Mouse (Mus musculus): Measurements from ENCODE around the gene Per2.

Gene Per2

GRCm38 (mm10) chr1:91398260-91399062 is 60.7 kb downstream of the Per2 start, which contains the start of gene Ilkap:
Ilkap (minus strand) TSS chr1:91398815.
- peak; percentile 24 to 59 for DNase-seq (ENCODE audit: low read depth in 1 of 2, low spot score in 2 of 2)

GRCm38 (mm10) chr1:91397927-91398259 is 61.2 kb downstream of the Per2 start:
- no peak for DNase-seq (ENCODE audit: low read depth in 1 of 2, low spot score in 2 of 2)

DNA sequence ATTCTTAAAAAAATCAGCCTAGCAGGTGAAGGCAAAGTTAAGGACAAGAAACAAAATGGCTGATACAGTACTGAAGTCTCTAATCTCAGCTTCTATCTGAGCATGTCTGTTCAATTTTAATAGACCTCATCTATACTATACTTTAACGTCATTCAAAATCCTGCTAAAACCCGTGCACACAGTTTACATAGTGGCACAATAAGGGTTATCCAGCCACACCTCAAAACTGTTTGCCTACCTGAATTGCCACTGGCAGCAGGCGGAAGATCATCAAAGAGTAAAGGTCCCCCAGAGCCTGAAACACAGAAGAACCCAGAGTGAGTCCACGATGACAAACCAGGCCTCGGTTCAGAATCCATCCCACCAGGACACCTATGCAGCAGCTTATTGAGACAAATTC is 68.8 kb downstream of the Per2 start:
- no peak for DNase-seq (ENCODE audit: low read depth in 1 of 2, low spot score in 2 of 2)

- no peak for DNase-seq (ENCODE audit: low read depth in 1 of 2, low spot score in 2 of 2)
Observed at GRCm38 (mm10) chr1:91381091-91381471, 78.0 kb downstream of the Per2 start.

- DNase-seq (ENCODE audit: low read depth in 1 of 2, low spot score in 2 of 2) = peak in 1 of 2 experiments; percentile 49
Observed at GRCm38 (mm10) chr1:91380453-91381090, 78.6 kb downstream of the Per2 start.

DNA sequence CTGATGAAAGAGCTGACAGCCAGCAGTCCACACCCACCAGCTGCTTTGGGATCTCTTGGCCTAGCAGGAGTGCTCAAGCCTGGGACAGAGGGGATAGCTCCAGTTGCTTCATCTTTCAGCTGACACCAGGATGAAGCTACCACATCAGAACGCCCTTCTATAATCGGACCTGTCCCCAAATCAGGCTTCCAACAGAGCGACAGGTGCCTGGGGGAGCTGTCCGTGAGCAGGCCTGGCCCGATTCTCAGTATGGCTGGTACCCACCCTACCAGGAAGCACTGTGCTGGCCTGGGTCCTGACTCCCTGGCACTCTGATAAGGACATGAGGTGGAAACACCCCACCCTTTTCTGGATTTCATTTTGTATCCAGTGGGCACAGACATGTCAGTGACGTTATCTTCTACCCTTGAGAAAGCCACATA is 85.7 kb downstream of the Per2 start:
- no peak for DNase-seq (ENCODE audit: low read depth in 1 of 2, low spot score in 2 of 2)

DNA sequence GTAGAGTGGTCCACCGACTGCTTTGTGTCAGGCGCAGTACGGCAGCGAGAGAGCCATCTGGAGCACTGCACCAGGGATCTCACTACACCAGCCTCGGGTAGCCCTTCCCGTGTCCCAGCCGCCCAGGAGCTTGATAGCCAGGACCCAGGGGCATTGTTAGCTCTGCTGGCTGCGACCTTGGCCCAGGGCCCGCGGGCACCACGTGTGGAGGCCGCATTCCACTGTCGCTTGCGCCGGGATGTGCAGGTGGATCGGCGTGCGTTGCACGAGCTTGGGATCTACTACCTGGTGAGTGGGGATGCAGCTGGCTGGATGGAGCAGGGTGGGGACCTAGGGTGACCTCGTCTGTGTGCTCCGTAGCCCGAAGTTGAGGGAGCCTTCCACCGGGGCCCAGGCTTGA is 89.1 kb downstream of the Per2 start:
- no peak for DNase-seq (ENCODE audit: low read depth in 1 of 2, low spot score in 2 of 2)

GRCm38 (mm10) chr1:91369408-91369807 is 89.7 kb downstream of the Per2 start:
- no peak for DNase-seq (ENCODE audit: low read depth in 1 of 2, low spot score in 2 of 2)

DNA sequence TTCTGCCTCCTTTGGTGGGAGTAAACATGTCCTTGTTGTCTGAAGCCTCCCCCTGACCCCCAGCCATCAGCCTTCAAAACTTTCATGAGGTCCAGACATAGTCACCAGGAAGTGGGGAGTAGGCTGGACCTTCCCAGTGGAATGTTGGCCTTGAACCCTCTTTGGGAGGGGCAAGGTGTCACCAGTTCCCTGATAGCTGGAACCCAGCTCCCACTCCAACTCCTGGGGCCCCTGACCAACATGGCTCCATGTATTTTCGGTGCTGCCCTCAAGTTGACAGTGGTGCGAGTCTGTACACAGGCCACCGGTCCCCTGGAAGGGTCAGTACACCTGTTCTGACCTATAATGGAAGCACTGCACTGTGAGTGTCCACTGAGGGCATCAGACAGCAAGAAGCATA is 91.8 kb downstream of the Per2 start:
- DNase-seq (ENCODE audit: low read depth in 1 of 2, low spot score in 2 of 2) = no peak

GRCm38 (mm10) chr1:91366215-91367108 is 92.7 kb downstream of the Per2 start, which contains the start of gene Erfe:
Erfe (plus strand) TSS chr1:91366430.
- DNase-seq (ENCODE audit: low read depth in 1 of 2, low spot score in 2 of 2) = peak; percentile 35 to 53

All from monocyte, adult 2 months (primary cell).